Mouse (Mus musculus) hindbrain, embryonic 16.5 days (tissue): ENCODE measurements at regions not wholly inside any gene's neighbourhood (a gene's known extent, or its start where the extent isn't known, plus 50 kb on each side); places are given as distances from the start of the nearest gene placed in this dataset.
A peak's percentile ranks its signal among the peaks of the same experiment; 100 is the strongest.

Experiments
- ATAC-seq: fragments of 200-750 bp; cut with Nextera tagmentation; 2 replicates; pipeline ENCODE4 v1.8.0; 2017; ENCODE audit warnings: moderate TSS enrichment, moderate library complexity
- H3K27ac ChIP-seq: fragments of 300-500 bp; sonication (generic); 2 replicates; pipeline ENCODE4 v1.5.1; 2014; ENCODE audit warnings: low read depth, mild to moderate bottlenecking, control low read depth, low read length, moderate library complexity
- H3K27me3 ChIP-seq: fragments of 300-500 bp; sonication (generic); replicated peaks from 2 replicates; pipeline ENCODE4 v1.6.1; 2014; ENCODE audit warnings: low read length; ENCODE audit not compliant: control insufficient read depth, insufficient read depth
- H3K36me3 ChIP-seq: fragments of 300-500 bp; sonication (generic); 2 replicates; pipeline ENCODE4 v1.6.1; 2014; ENCODE audit warnings: mild to moderate bottlenecking, low read length, moderate library complexity, mixed read lengths; ENCODE audit not compliant: control insufficient read depth, insufficient read depth
- H3K4me1 ChIP-seq: fragments of 300-500 bp; sonication (generic); 2 replicates; pipeline ENCODE4 v1.6.1; 2014; ENCODE audit warnings: low read depth, low read length; ENCODE audit not compliant: control insufficient read depth, insufficient read depth
- H3K4me2 ChIP-seq: fragments of 300-500 bp; sonication (generic); 2 replicates; pipeline ENCODE4 v1.6.1; 2014; ENCODE audit warnings: mild to moderate bottlenecking, low read length, control low read depth, moderate library complexity
- H3K4me3 ChIP-seq: fragments of 300-500 bp; sonication (generic); 2 replicates; pipeline ENCODE4 v1.5.1; 2014; ENCODE audit warnings: mild to moderate bottlenecking, low read length, control low read depth, moderate library complexity
- H3K9ac ChIP-seq: fragments of 300-500 bp; sonication (generic); 2 replicates; pipeline ENCODE4 v1.6.1; 2014; ENCODE audit warnings: low read depth, mild to moderate bottlenecking, control low read depth, low read length, moderate library complexity
- H3K9me3 ChIP-seq: fragments of 300-500 bp; sonication (generic); 2 replicates; pipeline ENCODE4 v1.6.1; 2014; ENCODE audit warnings: mild to moderate bottlenecking, low read length, moderate library complexity; ENCODE audit not compliant: control insufficient read depth
- WGBS: fragments of 180-500 bp; shearing (Covaris S2); extraction: QIAGEN DNeasy Blood & Tissue Kit; methylation state at CpG from one replicate; pipeline ENCODE4 v1.1.7; 2014; 5-methylcytosine and 5-hydroxymethylcytosine counted together

DNA sequence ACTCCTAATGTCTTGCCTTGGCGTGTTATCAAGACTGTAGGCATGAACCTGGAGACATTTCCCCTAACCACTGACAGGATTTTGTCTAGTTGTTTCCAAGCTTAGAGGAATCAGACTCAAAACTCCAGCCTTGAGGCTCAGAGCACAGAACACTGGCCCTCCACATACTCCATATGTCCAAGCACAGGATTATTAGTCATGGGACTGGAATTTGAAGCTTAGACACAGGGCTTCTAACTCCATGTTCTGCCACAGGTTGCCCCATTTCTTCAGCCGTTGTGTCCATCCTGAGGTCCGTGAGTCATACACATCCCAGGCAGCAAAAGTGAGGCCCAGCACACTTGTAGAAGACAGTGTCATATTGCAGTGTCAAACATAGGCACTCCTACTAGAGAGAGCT, 68.9 kb downstream of the Gpr6 start:
- Histone ChIP-seq H3K4me1 (peaks cover 4% of the 10 kb centered on the region), H3K27ac (no peak overlapping the region), H3K4me2 (no peak overlapping the region), H3K9ac (no peak overlapping the region), H3K4me3 (no peak overlapping the region), H3K27me3 (no peaks in the 10 kb centered on the region), H3K36me3 (no peaks in the 10 kb centered on the region), H3K9me3 (no peaks in the 10 kb centered on the region)
- ATAC-seq = no peak
- WGBS = 86% methylated on average over 3 of the region's 3 CpGs

DNA sequence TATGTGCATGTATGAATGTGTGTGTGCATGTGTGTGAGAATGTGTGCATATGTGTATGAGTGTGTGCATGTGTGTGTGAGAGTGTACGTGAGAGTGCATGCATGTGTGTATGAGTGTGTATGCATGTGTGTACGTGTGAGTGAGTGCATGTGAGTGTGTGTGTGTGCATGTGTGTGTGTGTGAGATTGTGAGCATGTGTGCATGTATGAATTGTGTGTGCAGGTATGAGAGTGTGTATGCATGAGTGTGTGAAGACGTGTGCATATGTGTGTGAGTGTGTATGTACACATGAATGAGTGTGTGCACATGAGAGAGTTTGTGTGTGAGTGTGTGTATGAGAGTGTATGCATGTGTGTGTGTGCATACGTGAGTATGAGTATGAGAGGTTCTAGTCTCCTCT, 71.1 kb downstream of the Gpr6 start:
- no peak for ATAC-seq
- Histone ChIP-seq H3K4me3 (no peak overlapping the region), H3K36me3 (no peaks in the 10 kb centered on the region), H3K9me3 (no peaks in the 10 kb centered on the region), H3K27ac (no peak overlapping the region), H3K4me1 (peaks cover 5% of the 10 kb centered on the region), H3K27me3 (no peaks in the 10 kb centered on the region), H3K4me2 (no peak overlapping the region), H3K9ac (no peak overlapping the region)
- 91% methylated on average over 4 of the region's 4 CpGs for WGBS

DNA sequence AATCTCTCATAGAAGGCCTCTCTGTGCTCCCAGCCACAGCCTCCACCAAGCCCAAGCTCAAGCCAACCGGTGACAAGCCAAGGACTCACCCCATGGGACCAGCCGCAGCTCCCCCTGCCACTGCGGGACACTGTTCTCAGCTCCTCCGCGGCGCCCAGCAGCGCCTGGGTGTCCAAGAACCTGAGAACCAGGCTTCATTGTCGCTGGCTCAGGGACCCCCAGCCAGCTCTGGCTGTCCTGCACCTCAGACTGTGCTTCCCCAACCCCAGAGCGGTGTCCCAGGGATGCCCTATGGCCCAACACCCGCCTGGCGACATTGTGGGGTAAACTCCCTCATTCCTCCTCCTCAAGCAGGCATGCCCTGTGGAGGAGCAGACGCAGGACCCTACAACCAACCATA, 72.6 kb downstream of the Gpr6 start:
- no peak overlapping the region for H3K9ac ChIP-seq
- whole genome bisulfite sequencing = 83% methylated on average over 12 of the region's 12 CpGs

DNA sequence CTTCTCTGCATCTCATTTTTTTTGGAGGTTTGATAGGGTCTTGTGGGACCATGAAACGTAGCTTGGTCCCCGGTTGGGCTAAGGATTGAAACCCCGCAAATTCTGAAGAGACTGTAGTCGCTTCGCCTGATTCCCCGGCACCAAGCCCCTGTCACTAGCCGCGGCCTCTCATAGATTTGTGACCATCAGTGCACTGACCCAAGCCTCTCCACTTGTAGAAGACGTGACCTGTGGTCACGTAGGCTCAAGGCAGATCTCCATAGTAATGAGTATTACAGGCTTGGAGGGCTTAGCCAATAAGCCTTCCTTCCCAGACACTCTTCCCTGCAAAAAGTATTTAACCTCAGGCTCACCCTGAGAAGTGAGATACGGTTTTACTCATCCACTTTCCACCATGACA, 73.3 kb downstream of the Gpr6 start:
- Histone ChIP-seq H3K27ac (peak overlapping the region; percentile 46), H3K4me2 (no peak overlapping the region), H3K9me3 (no peaks in the 10 kb centered on the region), H3K27me3 (no peaks in the 10 kb centered on the region), H3K4me3 (no peak overlapping the region), H3K36me3 (no peaks in the 10 kb centered on the region), H3K9ac (no peak overlapping the region), H3K4me1 (peaks cover 5% of the 10 kb centered on the region)
- peak; percentile 12; the same call in 1 of the 2 replicates for ATAC-seq
- WGBS = 63% methylated on average over 11 of the region's 11 CpGs

More for the DNA sequence above, 72.6 kb downstream of the Gpr6 start:
- Histone ChIP-seq H3K9me3 (no peaks in the 10 kb centered on the region), H3K4me1 (peaks cover 5% of the 10 kb centered on the region), H3K4me3 (no peak overlapping the region), H3K36me3 (no peaks in the 10 kb centered on the region), H3K4me2 (no peak overlapping the region), H3K27ac (no peak overlapping the region), H3K27me3 (no peaks in the 10 kb centered on the region)
- ATAC-seq = no peak

DNA sequence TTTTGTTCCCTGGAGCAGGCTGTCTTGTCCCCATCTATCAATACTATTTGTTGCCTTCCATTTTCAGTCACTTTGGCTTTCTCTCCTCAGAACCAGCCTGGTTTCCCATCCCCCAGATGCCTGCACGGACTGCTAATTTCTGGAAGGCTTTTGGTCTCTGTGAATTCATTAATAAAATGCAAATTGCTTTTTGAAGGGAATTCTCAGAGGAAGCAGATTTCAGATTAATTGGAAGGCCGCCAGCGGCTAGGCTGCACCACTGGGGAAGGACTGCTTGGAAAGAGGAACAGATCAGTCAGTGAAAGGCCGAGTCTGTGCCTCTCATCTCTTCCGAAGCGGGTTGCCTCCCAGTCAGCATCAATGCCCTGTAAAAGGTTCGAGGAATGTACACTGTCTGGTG, 73.8 kb downstream of the Gpr6 start:
- Histone ChIP-seq H3K9ac (no peak overlapping the region), H3K27me3 (no peaks in the 10 kb centered on the region), H3K27ac (peak overlapping the region; percentile 46; the same call in 1 of the 2 replicates), H3K4me1 (peaks cover 5% of the 10 kb centered on the region), H3K9me3 (no peaks in the 10 kb centered on the region), H3K4me2 (0 out of 2 replicates have a peak overlapping the region, but pooled peaks have one; percentile 9), H3K36me3 (no peaks in the 10 kb centered on the region), H3K4me3 (no peak overlapping the region)
- ATAC-seq = peak; percentile 91
- 18% methylated on average over 7 of the region's 7 CpGs for WGBS

DNA sequence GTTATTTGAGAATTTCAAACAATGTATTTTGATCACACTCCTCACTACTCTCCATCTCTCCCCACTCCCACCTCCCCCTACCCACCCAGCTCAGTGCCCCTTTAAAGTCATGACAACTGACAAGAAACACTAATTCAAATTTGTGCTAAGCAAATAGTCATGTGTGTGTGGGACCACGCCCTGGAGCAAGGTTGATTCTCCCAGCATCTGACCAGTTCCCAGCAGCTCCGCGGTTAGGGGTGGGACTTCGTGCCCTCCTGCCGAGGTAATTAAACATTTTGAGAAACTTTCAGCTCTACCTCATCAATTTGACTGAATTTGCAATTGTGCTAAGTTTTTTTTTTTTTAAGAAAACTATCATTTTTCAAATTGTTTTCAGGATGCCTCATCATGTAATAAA, 74.5 kb downstream of the Gpr6 start:
- Histone ChIP-seq H3K27ac (no peak overlapping the region), H3K36me3 (no peaks in the 10 kb centered on the region), H3K27me3 (no peaks in the 10 kb centered on the region), H3K9ac (no peak overlapping the region), H3K4me3 (no peak overlapping the region), H3K4me1 (peaks cover 5% of the 10 kb centered on the region), H3K4me2 (no peak overlapping the region), H3K9me3 (no peaks in the 10 kb centered on the region)
- 46% methylated on average over 5 of the region's 5 CpGs for WGBS
- no peak for ATAC-seq
